Mouse (Mus musculus) intestine, embryonic 15.5 days (tissue): ENCODE results near the gene Clstn1. TPM values are rescaled to one million over a fixed set of nuclear protein-coding genes. Genes with fewer than 3 reads are reported as not detected.

Experiments used
- ATAC-seq: fragments of 200-750 bp; cut with Nextera tagmentation; 2 replicates; pipeline ENCODE4 v1.8.0; 2017; ENCODE audit warnings: moderate TSS enrichment, moderate library complexity
- H3K27ac ChIP-seq: fragments of 300-500 bp; sonication (generic); 2 replicates; pipeline ENCODE4 v1.5.1; 2015; ENCODE audit warnings: mild to moderate bottlenecking, inconsistent platforms
- H3K27me3 ChIP-seq: fragments of 300-500 bp; sonication (generic); replicated peaks from 2 replicates; pipeline ENCODE4 v1.6.1; 2015; ENCODE audit warnings: inconsistent platforms
- H3K36me3 ChIP-seq: fragments of 300-500 bp; sonication (generic); 2 replicates; pipeline ENCODE4 v1.6.1; 2015; ENCODE audit warnings: inconsistent platforms
- H3K4me1 ChIP-seq: fragments of 300-500 bp; sonication (generic); replicated peaks from 2 replicates; pipeline ENCODE4 v1.6.1; 2015; ENCODE audit warnings: inconsistent platforms
- H3K4me2 ChIP-seq: fragments of 300-500 bp; sonication (generic); replicated peaks from 2 replicates; pipeline ENCODE4 v1.6.1; 2015; ENCODE audit warnings: mild to moderate bottlenecking, inconsistent platforms
- H3K4me3 ChIP-seq: fragments of 300-500 bp; sonication (generic); replicated peaks from 2 replicates; pipeline ENCODE4 v1.5.1; 2015; ENCODE audit warnings: inconsistent platforms
- H3K9ac ChIP-seq: fragments of 300-500 bp; sonication (generic); 2 replicates; pipeline ENCODE4 v1.6.1; 2015; ENCODE audit warnings: inconsistent platforms
- H3K9me3 ChIP-seq: fragments of 300-500 bp; sonication (generic); 2 replicates; pipeline ENCODE4 v1.6.1; 2016; ENCODE audit warnings: inconsistent platforms
- WGBS: fragments of 180-500 bp; shearing (Covaris S2); methylation state at CpG from one replicate; pipeline ENCODE4 v1.1.7; 2015; 5-methylcytosine and 5-hydroxymethylcytosine counted together
- polyA plus RNA-seq: library from polyadenylated mRNA; unstranded; fragments of >200 nt; fragmentation: Nextera tagmentation; extraction: Ambion mirVana; gene quantifications from 2 replicates; pipeline ENCODE4 v1.2.1, GENCODE M21; 2015

The Clstn1 gene
- polyA plus RNA-seq, 1 experiment from 2014 or later = 40.9 TPM

DNA sequence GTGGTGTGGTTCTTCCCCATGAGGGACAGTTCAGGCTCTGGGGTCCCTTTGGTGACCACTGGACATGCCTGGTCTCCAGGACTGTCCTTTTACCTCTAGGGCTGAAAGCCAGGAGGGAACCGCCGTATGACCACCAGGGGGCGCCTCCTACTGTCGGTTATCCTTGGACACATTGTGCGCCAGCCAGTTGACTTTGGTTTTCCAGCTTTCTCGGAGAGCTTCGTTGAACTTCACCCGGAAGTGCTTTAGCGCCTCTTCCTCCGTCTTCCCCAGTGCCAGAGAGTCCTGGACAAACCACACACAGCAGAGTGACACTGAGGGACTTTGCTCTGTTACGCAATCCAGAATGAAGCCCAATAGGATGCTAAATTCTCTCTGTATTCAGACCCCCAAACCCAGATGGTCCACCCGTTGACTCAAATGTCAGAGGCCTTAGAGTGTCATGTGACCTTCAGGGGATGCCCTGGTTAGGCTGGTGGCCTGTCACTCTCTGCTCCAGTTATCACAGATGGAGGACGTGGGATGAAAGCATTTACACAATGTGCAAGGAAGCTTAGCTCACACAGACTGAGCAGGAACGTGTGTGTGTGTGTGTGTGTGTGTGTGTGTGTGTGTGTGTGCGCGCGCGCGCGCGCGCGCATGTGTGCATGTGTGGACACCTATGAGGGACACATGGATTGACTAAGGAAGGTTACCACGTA lies 64.4 kb downstream of the Clstn1 start:
- Histone ChIP-seq H3K9me3 (no peaks in the 10 kb centered on the region), H3K4me2 (no peak overlapping the region), H3K4me3 (no peak overlapping the region), H3K27ac (no peak overlapping the region), H3K4me1 (no peaks in the 10 kb centered on the region), H3K9ac (no peak overlapping the region), H3K36me3 (peaks cover 18% of the 10 kb centered on the region), H3K27me3 (no peaks in the 10 kb centered on the region)
- 68% methylated on average over 24 of the region's 24 CpGs for WGBS
- ATAC-seq = peak; percentile 38

DNA sequence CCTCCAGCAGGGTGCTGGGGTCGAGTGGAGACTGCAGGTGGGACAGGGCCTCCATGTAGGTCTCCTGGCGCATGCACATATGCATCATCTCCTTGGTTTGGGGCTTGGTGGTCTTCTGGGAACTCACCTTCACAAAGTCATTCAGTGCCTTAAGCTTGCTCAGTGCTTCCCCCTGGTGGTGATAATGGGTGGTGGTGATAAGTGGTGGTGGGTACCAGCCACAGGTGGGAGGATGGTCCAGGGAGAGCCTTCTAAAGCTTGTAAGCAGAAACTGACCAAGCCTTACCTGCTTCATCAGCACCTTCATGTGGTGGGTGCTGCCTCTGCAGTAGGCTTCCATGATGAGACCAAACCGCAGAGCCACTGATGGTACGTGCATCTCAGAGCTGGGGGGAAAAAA lies 68.0 kb downstream of the Clstn1 start:
- Histone ChIP-seq H3K9me3 (no peaks in the 10 kb centered on the region), H3K4me1 (no peaks in the 10 kb centered on the region), H3K9ac (no peak overlapping the region), H3K4me3 (no peak overlapping the region), H3K4me2 (no peak overlapping the region), H3K27me3 (no peaks in the 10 kb centered on the region), H3K36me3 (no peaks in the 10 kb centered on the region), H3K27ac (no peak overlapping the region)
- no peak for ATAC-seq
- 91% methylated on average over 4 of the region's 4 CpGs for whole genome bisulfite sequencing

- Histone ChIP-seq H3K9me3 (no peaks in the 10 kb centered on the region), H3K4me3 (no peak overlapping the region), H3K4me1 (no peaks in the 10 kb centered on the region), H3K9ac (no peak overlapping the region; the same call in 1 of the 2 replicates), H3K27ac (no peak overlapping the region), H3K27me3 (no peaks in the 10 kb centered on the region), H3K4me2 (no peak overlapping the region), H3K36me3 (no peaks in the 10 kb centered on the region)
- WGBS = 69% methylated on average over 11 of the region's 11 CpGs
- ATAC-seq = no peak
Observed at GRCm38 (mm10) chr4:149657858-149658416, 71.7 kb downstream of the Clstn1 start.

GRCm38 (mm10) chr4:149659495-149660116 lies 73.3 kb downstream of the Clstn1 start:
- Histone ChIP-seq H3K9ac (no peak overlapping the region), H3K36me3 (no peaks in the 10 kb centered on the region), H3K27me3 (no peaks in the 10 kb centered on the region), H3K9me3 (no peaks in the 10 kb centered on the region), H3K27ac (no peak overlapping the region), H3K4me1 (no peaks in the 10 kb centered on the region), H3K4me2 (no peak overlapping the region), H3K4me3 (no peak overlapping the region)
- no peak for ATAC-seq
- WGBS = 68% methylated on average over 25 of the region's 25 CpGs

DNA sequence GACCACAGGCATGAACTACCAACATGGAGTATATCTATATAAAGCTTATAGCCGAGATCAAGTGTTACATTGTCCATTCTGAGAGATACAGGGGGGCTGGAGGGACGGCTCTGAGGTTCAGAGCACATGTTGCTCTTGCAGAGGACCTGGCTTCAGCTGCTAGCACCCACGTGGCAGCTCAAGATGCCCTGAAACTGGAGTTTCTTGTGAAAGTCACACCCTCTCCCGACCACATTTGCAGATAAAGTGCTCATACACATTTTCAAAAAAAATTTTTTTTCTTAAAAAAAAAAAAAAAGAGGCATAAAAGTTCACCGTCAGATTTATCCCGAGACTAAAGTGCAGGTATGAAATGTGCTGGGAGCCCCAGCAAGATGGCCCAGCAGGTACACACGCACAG lies 74.3 kb downstream of the Clstn1 start:
- no peak overlapping the region for H3K27ac ChIP-seq
- no peaks in the 10 kb centered on the region for H3K4me1 ChIP-seq
- no peaks in the 10 kb centered on the region for H3K27me3 ChIP-seq
- H3K9me3 ChIP-seq = no peaks in the 10 kb centered on the region
- no peak overlapping the region for H3K9ac ChIP-seq
- H3K4me2 ChIP-seq = no peak overlapping the region
- no peaks in the 10 kb centered on the region for H3K36me3 ChIP-seq
- WGBS = 88% methylated on average over 7 of the region's 7 CpGs
- ATAC-seq = no peak
- H3K4me3 ChIP-seq = no peak overlapping the region

- ATAC-seq = no peak
- Histone ChIP-seq H3K9me3 (no peaks in the 10 kb centered on the region), H3K27ac (no peak overlapping the region), H3K9ac (no peak overlapping the region), H3K27me3 (no peaks in the 10 kb centered on the region), H3K4me1 (no peaks in the 10 kb centered on the region), H3K4me3 (no peak overlapping the region), H3K36me3 (no peaks in the 10 kb centered on the region), H3K4me2 (no peak overlapping the region)
- WGBS = 84% methylated on average over 14 of the region's 14 CpGs
Observed at GRCm38 (mm10) chr4:149661967-149662589, 75.8 kb downstream of the Clstn1 start.

GRCm38 (mm10) chr4:149663849-149664503 lies 77.7 kb downstream of the Clstn1 start:
- H3K4me2 ChIP-seq = no peak overlapping the region
- H3K36me3 ChIP-seq = no peaks in the 10 kb centered on the region
- no peaks in the 10 kb centered on the region for H3K9me3 ChIP-seq
- H3K27ac ChIP-seq = no peak overlapping the region
- no peaks in the 10 kb centered on the region for H3K4me1 ChIP-seq
- H3K4me3 ChIP-seq = no peak overlapping the region
- WGBS = 72% methylated on average over 7 of the region's 7 CpGs
- no peak overlapping the region for H3K9ac ChIP-seq
- ATAC-seq = no peak
- no peaks in the 10 kb centered on the region for H3K27me3 ChIP-seq

- Histone ChIP-seq H3K9me3 (no peaks in the 10 kb centered on the region), H3K4me2 (no peak overlapping the region), H3K27me3 (no peaks in the 10 kb centered on the region), H3K9ac (no peak overlapping the region), H3K27ac (no peak overlapping the region), H3K4me1 (no peaks in the 10 kb centered on the region), H3K4me3 (no peak overlapping the region), H3K36me3 (no peaks in the 10 kb centered on the region)
- WGBS = 76% methylated on average over 6 of the region's 6 CpGs
- no peak for ATAC-seq
Observed at GRCm38 (mm10) chr4:149665016-149665691, 78.9 kb downstream of the Clstn1 start.

DNA sequence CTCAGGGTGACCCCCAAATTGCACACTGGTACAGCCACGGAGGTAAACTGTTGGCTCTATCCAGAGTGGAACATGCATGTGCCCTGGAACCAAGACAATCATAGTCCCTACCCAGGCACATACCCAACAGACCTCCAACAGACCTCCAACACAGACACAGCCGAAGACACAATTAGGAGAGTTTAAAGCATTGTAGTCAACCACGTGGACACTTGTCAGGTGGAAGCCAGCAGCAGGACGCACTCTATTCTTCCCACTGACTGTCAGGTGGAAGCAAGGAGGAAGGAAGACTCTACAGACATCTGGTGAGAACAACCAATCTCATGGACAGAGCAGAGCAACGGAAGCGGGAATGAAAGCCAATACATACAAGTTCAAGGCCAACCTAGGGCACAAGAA lies 79.4 kb downstream of the Clstn1 start:
- ATAC-seq = no peak
- H3K36me3 ChIP-seq = no peaks in the 10 kb centered on the region
- no peak overlapping the region for H3K4me2 ChIP-seq
- H3K27me3 ChIP-seq = no peaks in the 10 kb centered on the region
- H3K9me3 ChIP-seq = no peaks in the 10 kb centered on the region
- 85% methylated on average over 6 of the region's 6 CpGs for WGBS
- no peak overlapping the region for H3K4me3 ChIP-seq
- no peak overlapping the region for H3K27ac ChIP-seq
- no peak overlapping the region for H3K9ac ChIP-seq
- H3K4me1 ChIP-seq = no peaks in the 10 kb centered on the region

DNA sequence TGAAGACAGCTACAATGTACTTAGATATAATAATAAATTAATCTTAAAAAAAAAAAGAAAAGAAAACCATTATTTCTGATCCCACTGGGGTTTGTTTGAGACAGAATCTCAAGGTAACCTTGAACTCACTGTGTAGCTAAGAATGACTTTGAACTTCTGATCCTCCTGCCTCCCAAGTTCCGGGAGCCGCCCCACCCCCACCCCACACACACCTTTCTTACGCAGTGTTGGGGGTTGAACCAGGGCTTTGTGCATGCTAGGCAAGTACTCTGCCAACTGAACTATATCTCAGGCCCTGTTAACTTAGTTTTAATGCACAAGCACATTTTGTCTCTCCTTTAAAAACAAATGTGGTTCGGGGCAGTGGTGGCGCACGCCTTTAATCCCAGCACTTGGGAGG lies 84.9 kb downstream of the Clstn1 start:
- no peak for ATAC-seq
- H3K4me2 ChIP-seq = no peak overlapping the region
- H3K4me3 ChIP-seq = no peak overlapping the region
- H3K9ac ChIP-seq = no peak overlapping the region
- H3K4me1 ChIP-seq = peaks cover 10% of the 10 kb centered on the region
- WGBS = 98% methylated on average over 6 of the region's 6 CpGs
- peaks cover 14% of the 10 kb centered on the region for H3K27me3 ChIP-seq
- no peaks in the 10 kb centered on the region for H3K9me3 ChIP-seq
- H3K27ac ChIP-seq = no peak overlapping the region
- no peaks in the 10 kb centered on the region for H3K36me3 ChIP-seq

DNA sequence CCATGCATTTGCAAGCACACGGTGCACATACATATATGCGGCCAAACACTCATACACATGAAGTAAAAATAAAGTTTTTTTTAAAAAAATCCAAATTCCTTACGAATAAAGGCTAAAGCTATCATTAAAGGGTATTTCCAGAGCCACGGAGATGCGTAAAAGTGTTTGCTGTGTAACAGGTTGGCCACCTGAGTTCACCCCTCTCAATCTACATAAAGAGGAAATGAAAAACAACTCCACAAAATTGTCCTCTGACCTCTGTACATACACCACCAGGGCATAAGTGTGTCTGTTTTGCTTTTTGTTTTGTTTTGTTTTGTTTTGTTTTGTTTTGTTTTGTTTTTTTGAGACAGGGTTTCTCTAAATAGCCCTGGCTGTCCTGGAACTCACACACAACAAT lies 86.5 kb downstream of the Clstn1 start:
- Histone ChIP-seq H3K9me3 (no peaks in the 10 kb centered on the region), H3K4me1 (peaks cover 10% of the 10 kb centered on the region), H3K36me3 (no peaks in the 10 kb centered on the region), H3K9ac (no peak overlapping the region), H3K4me3 (no peak overlapping the region), H3K27ac (no peak overlapping the region), H3K4me2 (no peak overlapping the region), H3K27me3 (peaks cover 14% of the 10 kb centered on the region)
- WGBS = 93% methylated on average over 5 of the region's 5 CpGs
- ATAC-seq = no peak
